Mouse (Mus musculus): ENCODE data around the gene Fgf9. TPM values are rescaled to one million over a fixed set of nuclear protein-coding genes. Genes with fewer than 3 reads are reported as not detected.

Gene Fgf9
- total RNA-seq, 4 experiments from 2014 or later, result 16.5 to 33.2 (median 28.2) TPM

DNA sequence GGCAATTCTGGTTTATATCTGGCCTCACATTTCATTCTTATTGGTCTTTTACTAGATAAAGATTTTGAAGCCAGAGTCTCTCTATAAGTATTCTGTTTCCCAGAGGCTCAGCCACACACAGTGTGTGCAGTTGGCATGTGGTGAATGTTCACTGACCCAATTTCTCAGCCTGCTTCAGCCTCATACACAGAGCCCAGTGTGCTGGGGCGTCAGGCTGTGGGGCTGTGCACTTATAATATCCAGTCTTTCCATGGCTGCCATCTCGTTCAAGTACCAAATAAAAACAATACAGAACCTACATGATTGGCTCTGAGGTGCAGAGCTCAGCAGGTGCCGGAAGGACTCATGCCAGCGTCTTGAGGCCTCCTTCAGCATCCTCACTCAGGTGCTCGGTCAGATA is 19.1 kb downstream of the Fgf9 start:
- no peak for DNase-seq

DNA sequence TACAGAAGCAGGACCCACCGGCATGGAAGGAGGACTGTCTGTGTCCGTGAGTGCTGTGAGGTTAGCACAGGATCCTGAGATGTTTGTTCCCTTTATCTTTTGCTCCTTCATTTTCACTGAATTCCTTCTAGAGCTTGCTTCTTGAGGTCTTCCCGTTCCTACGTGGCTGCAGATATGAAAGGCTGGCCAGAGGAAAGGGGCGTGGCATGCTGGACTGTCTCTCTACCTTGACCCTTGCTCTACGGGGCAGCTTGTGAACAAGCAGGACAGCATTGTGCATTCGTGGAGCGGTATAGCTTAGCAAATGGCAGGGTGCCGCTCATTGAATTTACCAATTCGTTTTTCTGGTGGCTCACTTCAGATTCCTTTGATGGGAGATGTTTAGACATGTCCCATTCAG is 21.0 kb downstream of the Fgf9 start:
- DNase-seq, result no peak

DNA sequence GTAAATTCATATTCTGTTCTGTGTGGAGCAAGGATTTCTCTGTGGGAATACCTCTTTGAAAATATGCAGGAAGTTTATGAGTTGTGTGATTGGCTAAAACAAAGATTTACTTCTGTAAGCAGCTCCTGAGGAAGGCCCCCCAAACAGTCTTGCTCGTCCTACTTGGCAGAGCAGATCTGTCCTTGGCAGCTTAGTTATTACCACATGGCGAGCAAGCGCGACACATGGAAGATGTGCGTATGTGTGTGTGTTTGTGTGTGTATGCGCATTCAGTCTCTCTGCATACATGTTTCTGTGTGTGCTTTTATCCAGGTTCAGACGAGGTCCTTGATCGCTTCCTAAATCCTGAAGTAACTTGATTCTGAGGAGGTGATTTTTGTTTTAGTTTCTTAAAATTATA is 29.3 kb downstream of the Fgf9 start:
- DNase-seq, result no peak

DNA sequence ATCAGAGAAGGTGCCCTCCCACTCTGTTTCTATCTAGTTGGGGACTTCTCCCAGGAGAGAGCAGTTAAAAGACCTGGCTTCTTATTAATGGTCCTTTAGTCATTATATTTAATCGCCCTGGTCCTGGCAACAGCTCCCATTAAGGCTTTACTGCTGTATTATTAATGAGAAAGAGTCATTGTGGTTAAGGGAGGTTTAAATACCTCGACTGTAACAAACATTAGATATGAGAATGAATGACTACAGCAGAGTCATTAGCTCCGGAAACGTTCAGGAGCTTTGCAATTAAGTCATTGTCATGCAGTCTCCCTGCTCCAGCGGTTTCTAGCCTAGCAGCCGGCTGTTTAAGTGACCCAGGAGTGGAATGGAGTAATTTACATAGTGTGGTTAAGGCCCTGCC is 31.0 kb downstream of the Fgf9 start:
- no peak for DNase-seq

DNA sequence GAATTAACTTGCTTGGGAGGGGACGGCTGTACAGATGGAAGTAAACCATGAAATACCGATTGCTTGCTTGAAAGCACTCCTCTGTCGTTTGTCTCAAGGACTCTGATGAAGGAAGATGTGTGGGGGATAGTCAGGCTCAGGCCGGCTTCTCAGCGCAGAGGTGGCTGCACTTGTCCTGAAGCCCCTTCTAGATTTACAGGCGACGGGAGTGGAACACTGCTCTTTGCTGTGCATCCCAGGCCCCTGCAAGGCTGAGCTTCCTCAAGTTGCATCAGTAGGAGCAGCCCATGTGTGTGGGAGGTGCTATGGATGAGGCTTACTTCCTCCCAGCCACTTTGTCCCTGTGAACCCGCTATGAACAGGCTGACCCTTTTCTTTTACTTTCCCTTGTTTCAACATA is 33.9 kb downstream of the Fgf9 start:
- no peak for DNase-seq

DNA sequence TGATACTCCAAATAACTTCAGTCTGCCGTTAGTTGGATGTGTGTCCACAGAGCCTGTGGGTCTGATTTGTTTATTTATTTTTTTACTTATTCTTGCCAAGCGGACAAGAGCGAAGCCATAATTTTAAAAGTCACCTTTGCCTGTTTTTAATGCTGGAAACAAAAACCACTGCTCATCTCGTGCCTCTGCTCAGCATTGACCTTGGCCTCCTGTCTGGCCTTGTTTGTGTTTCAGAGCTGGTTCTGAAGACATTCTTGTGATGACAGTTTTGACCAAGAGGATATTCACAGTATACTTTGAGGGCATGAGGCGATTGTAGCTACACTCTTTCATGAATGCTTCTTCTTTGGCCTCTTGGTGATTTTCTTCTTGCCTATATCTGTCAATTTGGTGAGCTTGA is 35.2 kb downstream of the Fgf9 start:
- DNase-seq, result no peak

DNA sequence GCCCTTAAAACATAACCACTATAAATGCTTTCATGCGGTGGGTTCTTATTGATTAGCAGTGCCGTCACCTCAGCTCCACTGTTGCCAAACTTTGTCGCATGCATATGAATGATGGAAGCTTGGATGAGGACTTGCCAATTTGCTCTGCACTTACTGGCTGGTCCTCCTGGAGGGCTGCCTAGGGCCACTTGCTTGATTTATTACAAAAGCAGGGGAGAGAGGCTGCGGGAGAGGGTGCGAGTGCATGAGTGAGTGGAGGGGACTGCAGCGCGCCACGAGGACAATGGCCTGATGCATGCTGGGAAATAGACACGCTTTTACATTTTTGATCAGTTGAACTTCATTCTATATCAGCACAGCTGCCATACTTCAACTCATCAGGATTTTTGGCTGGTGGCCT is 39.3 kb downstream of the Fgf9 start:
- DNase-seq, result no peak

DNA sequence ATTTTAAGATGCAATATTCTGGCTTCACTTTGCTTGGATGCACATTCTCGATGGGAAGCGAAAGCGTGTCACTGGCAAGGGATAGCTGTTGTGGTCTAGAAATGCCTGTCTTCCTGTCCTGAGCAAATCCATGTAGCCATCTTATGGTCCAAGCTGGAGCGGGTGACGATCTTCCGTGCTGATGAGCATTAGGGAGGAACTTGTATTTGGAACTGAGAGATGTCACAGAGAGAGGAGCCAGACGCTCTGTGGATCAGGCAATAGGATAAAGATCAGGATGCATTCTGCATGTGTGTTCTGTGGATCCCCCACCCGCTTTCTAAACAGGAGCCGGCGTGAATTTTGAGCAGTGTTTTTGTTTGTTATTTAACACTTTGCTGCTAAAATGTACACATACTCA is 41.2 kb downstream of the Fgf9 start:
- DNase-seq, result no peak

DNA sequence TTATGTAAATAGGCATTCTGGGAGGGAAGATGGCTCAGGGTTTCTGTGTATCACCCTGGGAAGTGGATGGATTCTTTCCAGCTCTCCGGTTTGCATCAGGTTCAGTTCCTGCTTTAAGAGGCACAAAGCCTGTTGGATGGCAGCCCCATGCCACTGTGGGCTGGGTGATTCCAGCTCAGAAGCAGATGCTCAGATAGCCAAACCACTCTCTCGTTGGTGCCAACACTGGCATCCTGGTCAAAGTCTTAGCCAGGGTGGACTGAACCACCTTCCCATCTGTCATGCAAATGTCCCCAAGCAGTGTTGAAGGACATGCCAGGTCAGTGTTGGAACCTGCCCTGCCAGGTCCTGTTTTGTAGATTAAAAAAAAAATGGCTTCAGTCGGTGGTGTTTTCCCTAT is 42.0 kb downstream of the Fgf9 start:
- no peak for DNase-seq

DNA sequence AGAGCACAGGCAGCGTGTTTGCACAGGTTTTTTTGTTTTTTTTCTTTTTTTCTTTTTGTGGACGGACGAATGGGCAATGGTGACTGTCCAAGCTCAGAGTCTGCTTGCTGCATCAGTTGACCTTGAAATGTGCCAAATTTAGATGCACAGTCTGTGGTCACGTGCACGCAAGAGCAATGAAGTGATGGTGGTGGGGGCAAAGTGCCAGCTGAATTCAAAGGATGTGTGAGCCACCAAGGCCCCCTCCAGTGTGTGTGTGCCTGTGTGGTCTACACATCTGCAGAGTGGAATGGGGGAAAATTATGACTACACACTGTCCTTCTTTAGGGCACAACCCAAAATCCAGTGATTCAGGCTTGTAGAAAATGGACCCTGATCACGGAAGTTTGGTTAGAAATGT is 42.8 kb downstream of the Fgf9 start:
- DNase-seq, result peak; percentile 42

DNA sequence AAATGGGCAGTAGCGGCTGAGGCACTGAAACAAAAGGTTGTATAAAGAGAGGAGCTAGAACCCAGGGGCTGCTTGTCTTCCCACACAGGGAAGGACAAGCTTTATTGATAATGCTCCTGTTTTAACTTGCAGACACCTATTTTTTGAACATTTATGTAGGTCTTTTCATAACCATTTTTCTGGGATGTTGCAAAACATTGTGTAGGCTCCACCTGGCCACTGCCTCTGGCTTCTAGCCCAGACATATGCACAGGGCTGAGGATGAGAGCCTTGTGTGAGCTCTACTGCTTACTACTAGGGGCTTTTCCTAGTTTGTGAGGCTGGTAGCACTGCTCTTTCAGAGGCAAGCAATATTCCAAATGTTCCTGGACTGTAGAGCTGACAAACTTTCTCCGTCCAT is 43.8 kb downstream of the Fgf9 start:
- DNase-seq, result no peak

DNA sequence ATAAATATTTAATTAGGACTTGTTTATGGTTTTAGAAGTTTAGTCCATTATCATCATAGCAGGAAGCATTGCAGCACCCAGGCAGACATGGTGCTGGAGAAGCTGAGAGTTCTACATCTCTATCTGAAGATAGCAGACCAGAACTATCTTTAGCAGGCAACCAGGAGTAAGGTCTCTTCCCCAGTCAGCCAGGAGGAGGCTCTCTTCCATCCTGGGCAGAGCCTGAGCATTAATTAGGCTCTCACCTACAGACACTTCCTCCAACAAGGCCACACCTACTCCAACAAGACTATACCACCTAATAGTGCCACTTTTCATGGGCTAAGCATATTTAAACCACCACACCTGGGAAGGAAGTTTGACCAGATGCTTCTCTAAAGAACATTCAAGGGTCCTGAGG is 54.3 kb downstream of the Fgf9 start:
- no peak for DNase-seq

DNA sequence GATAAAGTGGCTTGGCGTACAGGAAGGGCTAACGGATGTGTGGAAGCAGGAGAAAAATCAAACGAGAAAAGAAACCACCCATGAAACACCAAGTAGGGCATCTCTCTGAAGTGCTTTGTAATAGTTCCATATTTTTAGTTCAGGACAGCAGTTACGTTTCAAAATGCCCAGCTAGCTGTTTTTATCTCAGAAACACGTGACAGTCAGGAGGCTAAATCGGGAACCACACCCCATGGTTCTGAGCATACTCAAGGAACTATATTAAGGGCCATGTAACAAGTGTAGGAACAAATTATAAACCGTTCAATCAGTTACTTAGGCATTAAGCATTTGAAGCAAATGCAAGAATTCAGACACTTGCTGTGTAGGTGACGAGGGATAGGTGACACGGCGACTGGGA is 56.2 kb downstream of the Fgf9 start:
- no peak for DNase-seq

DNA sequence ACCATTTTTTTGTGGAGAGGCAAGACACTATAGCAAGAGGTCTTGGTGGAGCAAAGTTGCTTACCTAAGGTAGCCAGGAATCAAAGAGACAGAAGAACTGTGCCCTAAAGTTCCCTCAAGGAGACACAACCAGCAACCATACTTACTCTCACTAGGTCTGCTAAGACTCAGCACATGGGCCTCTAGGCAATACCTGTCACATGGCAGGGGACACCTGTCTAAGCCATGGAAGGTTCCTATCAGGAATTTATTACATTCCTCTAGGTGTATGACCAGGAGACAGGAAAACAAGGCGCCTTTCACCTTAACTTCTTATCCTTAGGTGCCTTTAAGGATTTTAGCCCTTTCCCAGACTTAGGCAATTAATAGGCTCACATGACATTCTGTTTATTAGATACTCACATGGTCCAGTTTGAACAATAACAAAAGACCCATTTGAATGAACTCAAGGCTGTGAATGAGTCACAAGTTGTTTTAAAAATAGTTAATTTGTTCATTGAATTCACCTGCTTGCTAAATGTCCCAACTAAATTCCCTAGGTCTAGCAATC is 69.2 kb downstream of the Fgf9 start:
- no peak for DNase-seq

DNA sequence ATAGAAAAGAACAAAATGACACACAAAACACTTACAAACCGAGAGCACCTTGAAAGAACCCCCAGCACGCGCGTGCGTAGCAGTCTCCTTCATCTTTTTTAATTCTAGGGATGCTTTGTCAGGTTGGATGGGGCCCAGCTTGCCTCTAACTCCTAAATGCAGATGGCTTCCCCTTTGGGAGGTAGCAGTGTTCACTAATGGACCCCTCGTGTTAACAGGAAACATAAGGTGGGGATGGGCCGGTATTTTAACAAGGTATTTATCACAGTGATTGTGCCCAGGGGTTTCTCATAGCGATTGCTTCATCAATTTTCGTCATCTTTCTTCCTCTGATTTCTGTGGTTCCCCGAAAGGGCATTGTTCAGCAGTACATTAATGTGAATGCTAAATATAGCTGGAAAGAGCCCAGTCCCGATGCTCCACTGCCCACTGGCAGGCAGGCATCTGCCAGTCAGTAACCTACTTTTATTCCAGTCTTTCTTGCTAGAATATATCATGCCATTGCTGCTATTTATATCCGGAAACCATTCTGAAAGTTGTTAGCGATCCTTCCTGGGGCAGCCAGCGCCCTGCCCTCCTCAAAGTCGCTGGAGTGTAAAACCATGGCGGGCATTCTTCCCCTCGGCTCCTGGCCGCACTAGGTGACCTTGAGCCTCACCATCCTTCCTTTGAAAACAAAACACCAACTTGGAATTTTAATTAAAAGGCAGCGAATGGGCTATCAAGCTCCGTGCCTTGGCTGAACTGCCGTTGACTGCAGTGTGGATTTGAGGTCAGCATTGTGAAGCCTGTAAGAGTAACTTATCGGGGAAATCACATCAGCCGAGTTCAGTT is 79.5 kb downstream of the Fgf9 start:
- no peak for DNase-seq

DNA sequence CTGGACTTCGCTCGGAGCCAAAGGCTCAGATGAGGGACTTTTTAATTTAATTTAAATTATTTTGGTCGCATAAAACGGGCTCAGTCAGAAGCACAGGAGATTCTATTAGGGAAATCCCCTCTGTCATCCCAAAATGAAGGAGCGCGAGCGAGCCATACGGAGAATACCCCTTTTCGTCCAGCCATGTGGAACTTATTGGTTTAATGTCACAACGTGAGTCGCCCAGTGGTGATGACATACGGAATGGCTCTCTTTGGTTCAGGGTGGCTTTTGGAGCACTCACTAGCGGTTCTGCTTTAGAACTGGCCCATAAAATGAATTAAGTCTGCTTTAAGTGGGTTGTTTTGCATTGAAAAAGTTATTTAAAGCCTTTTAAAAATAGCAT is 80.1 kb downstream of the Fgf9 start:
- DNase-seq, result no peak

DNA sequence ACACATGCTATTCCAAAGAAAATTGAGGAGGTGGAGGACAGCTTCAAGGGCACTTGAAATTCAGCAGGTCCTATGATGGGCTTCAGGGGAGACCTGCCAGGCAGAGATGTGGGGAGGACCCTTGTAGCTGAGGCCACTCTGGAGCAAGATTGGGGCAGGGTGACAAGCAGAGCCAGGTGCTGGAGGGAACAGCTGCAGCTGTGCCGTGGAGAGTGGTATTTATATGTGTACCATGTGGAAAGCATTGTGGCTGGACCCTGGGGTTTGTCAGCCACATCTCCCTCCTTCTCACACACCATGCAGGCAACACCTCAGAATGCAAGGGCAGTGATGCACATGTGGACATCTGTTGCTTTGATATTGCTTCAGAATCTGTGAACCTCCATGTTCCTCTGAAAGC is 81.8 kb downstream of the Fgf9 start:
- DNase-seq, result no peak

DNA sequence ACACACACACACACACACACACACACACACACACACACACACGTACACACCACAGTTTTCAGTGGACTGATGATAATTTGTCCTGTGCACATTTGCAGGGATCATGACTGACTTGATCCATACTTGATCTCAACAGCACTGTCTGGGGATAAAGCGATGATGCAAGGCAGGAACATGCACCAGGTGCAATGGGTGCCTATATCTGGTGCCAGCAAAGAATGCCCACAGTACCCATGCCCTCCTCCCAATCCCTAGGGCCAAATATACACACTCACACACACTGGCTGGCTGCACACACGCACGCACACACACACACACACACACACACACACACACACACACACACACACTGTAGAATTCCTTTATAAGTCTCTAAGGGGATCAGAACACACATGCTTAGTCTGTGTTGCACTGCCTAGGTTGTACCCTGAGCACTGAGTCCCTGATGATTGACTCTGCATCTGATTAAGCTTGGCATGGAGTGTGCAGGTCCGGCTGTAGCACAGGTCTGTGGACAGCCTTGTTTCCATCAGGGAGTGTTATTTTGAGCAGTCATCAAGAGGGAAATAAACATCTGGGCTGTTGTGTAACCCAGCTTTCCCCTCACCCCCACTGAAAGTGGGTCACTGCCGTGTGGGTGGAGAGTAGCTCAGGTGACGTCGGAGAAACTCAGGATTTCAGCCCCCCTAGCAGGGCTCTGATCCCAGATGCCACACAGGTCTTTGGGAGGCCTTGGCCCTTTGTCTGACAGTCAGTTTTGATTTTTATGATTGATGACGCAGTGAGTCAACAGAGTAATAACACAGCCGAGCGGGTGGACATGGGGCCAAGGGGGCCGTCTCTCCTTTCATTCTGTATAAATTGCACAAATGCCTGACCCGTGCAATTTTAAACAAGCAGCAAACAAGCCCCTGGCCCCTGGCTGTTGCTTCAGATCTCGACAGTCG is 83.4 kb downstream of the Fgf9 start:
- peak; percentile 80 for DNase-seq

DNA sequence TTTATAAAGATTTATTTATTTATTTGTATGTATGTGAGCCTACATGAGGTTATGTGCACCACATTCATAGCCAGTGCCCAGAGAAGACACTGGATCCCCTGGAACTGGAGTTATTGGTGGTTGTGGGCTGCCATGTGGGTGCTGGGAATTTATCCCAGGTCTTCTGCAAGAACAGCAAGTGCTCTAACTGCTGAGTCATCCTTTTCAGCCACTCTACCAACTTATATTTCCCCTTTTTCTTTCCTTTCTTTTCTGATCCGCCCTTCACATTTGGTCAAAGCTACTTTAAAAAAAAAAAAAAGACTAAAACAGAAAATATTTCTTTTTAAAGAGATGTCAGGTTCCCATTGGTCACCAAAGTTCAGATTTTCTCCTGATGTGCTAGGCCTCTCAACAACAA is 90.3 kb downstream of the Fgf9 start:
- no peak for DNase-seq

All from adrenal gland, adult 8-10 months (tissue).